Mouse (Mus musculus) liver, embryonic 11.5 days (tissue): ENCODE results near the gene Ugt2b1. TPM values are rescaled to one million over a fixed set of nuclear protein-coding genes. Genes with fewer than 3 reads are reported as not detected.
A peak's percentile ranks its signal among the peaks of the same experiment; 100 is the strongest.

ENCODE experiments used
- ATAC-seq: fragments of 200-750 bp; cut with Nextera tagmentation; replicated peaks from 2 replicates; pipeline ENCODE4 v1.8.0; 2017; ENCODE audit warnings: moderate number of reproducible peaks, mild to moderate bottlenecking, moderate TSS enrichment, moderate library complexity; ENCODE audit not compliant: low FRiP score
- DNase-seq: peaks from one replicate; pipeline ENCODE4 v3.0.0-alpha.2; 2017; ENCODE audit warnings: low spot score
- H3K27ac ChIP-seq: fragments of 300-500 bp; sonication (generic); 2 replicates; pipeline ENCODE4 v1.5.1; 2014; ENCODE audit warnings: mild to moderate bottlenecking, low read depth, low read length, control low read depth
- H3K27me3 ChIP-seq: fragments of 300-500 bp; sonication (generic); replicated peaks from 2 replicates; pipeline ENCODE4 v1.6.1; 2014; ENCODE audit warnings: low read length, mixed read lengths; ENCODE audit not compliant: control insufficient read depth, insufficient read depth
- H3K36me3 ChIP-seq: fragments of 300-500 bp; sonication (generic); 2 replicates; pipeline ENCODE4 v1.6.1; 2014; ENCODE audit warnings: mild to moderate bottlenecking, low read length, moderate library complexity, mixed read lengths; ENCODE audit not compliant: control insufficient read depth, insufficient read depth
- H3K4me1 ChIP-seq: fragments of 300-500 bp; sonication (generic); replicated peaks from 2 replicates; pipeline ENCODE4 v1.6.1; 2014; ENCODE audit warnings: low read length, mixed read lengths; ENCODE audit not compliant: control insufficient read depth, insufficient read depth
- H3K4me2 ChIP-seq: fragments of 300-500 bp; sonication (generic); 2 replicates; pipeline ENCODE4 v1.6.1; 2014; ENCODE audit warnings: mild to moderate bottlenecking, control low read depth, moderate library complexity
- H3K4me3 ChIP-seq: fragments of 300-500 bp; sonication (generic); 2 replicates; pipeline ENCODE4 v1.5.1; 2014; ENCODE audit warnings: low read depth, low read length, control low read depth
- H3K9ac ChIP-seq: fragments of 300-500 bp; sonication (generic); 2 replicates; pipeline ENCODE4 v1.6.1; 2014; ENCODE audit warnings: low read depth, low read length, control low read depth
- H3K9me3 ChIP-seq: fragments of 300-500 bp; sonication (generic); 2 replicates; pipeline ENCODE4 v1.6.1; 2016; ENCODE audit warnings: low read length, inconsistent platforms, mixed read lengths; ENCODE audit not compliant: control insufficient read depth
- WGBS: fragments of 180-500 bp; shearing (Covaris S2); extraction: QIAGEN DNeasy Blood & Tissue Kit; methylation state at CpG from one replicate; pipeline ENCODE4 v1.1.7; 2014; 5-methylcytosine and 5-hydroxymethylcytosine counted together
- polyA plus RNA-seq: library from polyadenylated mRNA; unstranded; fragments of >200 nt; fragmentation: Nextera tagmentation; extraction: Ambion mirVana; gene quantifications from 2 replicates; pipeline ENCODE4 v1.2.1, GENCODE M21; 2014

Ugt2b1 gene
- polyA plus RNA-seq, 1 experiment from 2014 or later = not detected

DNA sequence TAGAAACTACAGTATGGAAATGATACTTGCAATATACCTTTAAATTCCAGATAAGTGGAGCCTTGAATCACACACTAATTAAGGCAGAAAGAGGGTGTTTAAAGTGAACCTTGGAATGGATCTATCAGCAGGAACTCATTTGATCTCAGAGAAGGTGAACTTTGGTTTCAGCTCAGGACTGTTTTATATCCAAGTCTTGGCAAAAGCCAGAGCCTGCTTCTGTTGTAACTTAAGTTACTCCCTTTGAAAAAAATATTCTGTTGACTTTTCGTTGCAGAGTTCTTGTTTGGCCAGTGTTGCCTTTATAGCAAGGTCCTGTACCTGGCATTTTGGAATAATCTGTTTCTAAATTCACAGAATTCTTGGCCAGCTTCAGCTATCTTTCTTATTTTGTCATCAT is 15.6 kb downstream of the Ugt2b1 start:
- no peak overlapping the region for H3K4me2 ChIP-seq
- H3K36me3 ChIP-seq = no peaks in the 10 kb centered on the region
- no peaks in the 10 kb centered on the region for H3K27me3 ChIP-seq
- H3K4me1 ChIP-seq = no peaks in the 10 kb centered on the region
- no peaks in the 10 kb centered on the region for H3K9me3 ChIP-seq
- no peak overlapping the region for H3K4me3 ChIP-seq
- 45% methylated on average over 1 of the region's 1 CpGs for WGBS
- H3K27ac ChIP-seq = no peak overlapping the region
- no peak overlapping the region for H3K9ac ChIP-seq
- ATAC-seq = no peak
- no peak for DNase-seq

DNA sequence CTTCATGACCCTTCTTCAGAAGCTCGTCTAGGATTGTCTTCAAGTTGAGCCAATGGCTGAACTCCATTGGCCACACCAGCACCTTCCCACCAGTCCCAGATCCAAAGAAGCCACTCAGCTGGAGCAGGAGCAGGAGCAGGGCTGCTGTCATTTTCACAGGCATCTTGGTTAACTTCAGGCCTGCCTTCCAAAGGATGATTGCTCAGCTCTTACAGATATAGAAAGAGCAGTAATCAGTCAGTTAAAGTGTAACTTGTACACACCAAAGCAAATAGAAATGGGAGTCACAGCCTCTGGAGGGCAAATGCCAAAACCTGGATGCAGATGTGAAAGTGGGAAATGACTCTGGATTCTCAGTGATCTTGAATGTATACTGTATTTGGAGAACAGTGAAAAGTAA is 19.6 kb downstream of the Ugt2b1 start, which contains the start of gene Ugt2b34:
TSS of gene Ugt2b34 (minus strand) at position 180 of the 400 bp plus-strand sequence.
- DNase-seq (no peak), ATAC-seq (peak; percentile 47)
- Histone ChIP-seq H3K4me1 (no peaks in the 10 kb centered on the region), H3K27me3 (no peaks in the 10 kb centered on the region), H3K36me3 (no peaks in the 10 kb centered on the region), H3K9me3 (no peaks in the 10 kb centered on the region), H3K4me2 (peak within 1 kb of the TSS; percentile 37), H3K27ac (no peak within 1 kb of the TSS), H3K4me3 (peak within 1 kb of the TSS; percentile 30; the same call in 1 of the 2 replicates), H3K9ac (no peak within 1 kb of the TSS)
- 59% methylated on average over 1 of the region's 1 CpGs for WGBS

DNA sequence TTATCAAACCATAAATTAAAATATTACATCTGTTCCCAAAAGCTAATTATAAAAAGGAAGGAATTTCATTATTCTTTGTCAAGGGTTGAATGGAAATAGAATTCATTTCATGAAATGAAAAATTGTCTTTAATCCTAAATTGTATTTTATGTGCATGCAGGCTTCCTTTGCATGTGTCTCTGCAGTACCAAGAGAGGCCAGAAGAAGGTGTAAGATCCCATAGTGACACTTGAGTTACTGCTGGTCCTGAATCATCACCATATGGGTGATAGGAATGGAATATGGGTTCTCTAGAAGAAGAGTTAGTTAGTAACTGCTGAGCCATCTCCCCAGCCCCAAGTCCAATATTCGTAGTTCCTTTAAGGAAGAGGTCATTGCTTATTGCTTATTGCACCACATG is 36.4 kb downstream of the Ugt2b1 start:
- no peak for DNase-seq
- WGBS = 81% methylated on average over 1 of the region's 1 CpGs
- Histone ChIP-seq H3K4me1 (no peaks in the 10 kb centered on the region), H3K27me3 (no peaks in the 10 kb centered on the region), H3K27ac (no peak overlapping the region), H3K9me3 (0 out of 2 replicates have a peak, but pooled peaks cover 3% of the 10 kb centered on the region), H3K9ac (no peak overlapping the region), H3K4me2 (no peak overlapping the region), H3K4me3 (no peak overlapping the region), H3K36me3 (peaks cover 2% of the 10 kb centered on the region; the same call in 1 of the 2 replicates)
- ATAC-seq = no peak

DNA sequence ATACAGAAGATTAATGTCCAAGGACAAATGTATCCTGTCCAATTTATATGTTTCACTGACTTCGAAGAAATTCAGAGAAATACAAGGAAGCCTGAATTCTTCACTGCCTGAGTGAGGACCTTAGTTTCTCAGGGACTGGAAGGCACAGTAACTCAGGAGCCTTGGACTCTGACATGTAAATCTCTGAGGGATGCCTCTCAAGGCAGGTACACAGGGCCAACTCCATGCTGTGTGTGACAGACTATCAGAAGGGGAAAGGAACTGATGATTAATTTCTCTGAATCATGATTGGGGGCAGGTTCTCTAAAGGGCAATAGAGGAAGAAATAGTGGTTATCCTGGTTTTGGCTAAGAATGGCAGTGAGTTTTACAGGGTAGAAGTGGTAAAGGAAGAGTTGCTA is 37.9 kb downstream of the Ugt2b1 start:
- DNase-seq (no peak), ATAC-seq (no peak)
- H3K4me1 ChIP-seq = no peaks in the 10 kb centered on the region
- H3K27me3 ChIP-seq = no peaks in the 10 kb centered on the region
- H3K9me3 ChIP-seq = no peaks in the 10 kb centered on the region
- H3K9ac ChIP-seq = no peak overlapping the region
- H3K36me3 ChIP-seq = no peaks in the 10 kb centered on the region
- no peak overlapping the region for H3K4me3 ChIP-seq
- WGBS = 71% methylated on average over 1 of the region's 1 CpGs
- H3K4me2 ChIP-seq = no peak overlapping the region
- no peak overlapping the region for H3K27ac ChIP-seq

DNA sequence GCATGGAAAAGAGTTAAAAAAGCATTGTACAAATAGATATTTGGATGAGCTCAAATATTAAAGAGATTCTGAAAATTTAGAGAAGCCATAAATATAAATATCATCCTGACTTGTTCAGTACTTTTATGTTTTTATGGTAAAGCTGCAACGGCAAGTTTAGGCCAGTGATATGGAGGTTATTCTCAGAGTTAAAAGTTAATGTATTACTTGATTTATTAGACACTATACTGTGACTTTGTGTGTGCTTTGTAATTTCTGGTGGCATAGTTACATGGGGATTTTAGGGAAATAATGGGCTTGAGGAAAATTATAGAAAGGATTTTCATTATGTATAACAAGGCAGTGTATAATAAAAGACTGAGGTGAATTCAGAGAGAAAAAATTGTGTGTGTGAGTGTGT is 39.2 kb downstream of the Ugt2b1 start:
- Histone ChIP-seq H3K4me1 (no peaks in the 10 kb centered on the region), H3K4me3 (no peak overlapping the region), H3K27ac (no peak overlapping the region), H3K9ac (no peak overlapping the region), H3K36me3 (no peaks in the 10 kb centered on the region), H3K27me3 (no peaks in the 10 kb centered on the region), H3K9me3 (no peaks in the 10 kb centered on the region), H3K4me2 (no peak overlapping the region)
- ATAC-seq (no peak), DNase-seq (no peak)
- WGBS = 85% methylated on average over 1 of the region's 1 CpGs

DNA sequence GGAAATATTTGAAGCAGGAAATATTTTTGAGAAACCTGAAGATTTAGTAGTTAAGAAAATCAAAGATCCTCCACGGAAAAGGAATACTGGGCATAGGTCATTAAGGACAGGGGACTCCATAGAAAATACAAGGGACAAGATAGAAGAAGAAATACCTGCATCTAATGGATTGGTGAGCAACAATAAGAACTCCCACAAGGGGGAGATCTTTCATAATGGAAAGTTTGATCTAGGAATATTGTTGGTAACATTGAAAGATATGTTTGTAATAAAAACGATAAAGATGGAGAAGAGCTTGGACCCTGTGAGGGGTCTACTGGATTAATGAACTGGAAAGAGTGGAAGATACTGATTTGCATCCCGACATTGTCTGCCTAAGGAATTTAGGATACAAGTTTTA is 39.7 kb downstream of the Ugt2b1 start:
- Histone ChIP-seq H3K4me2 (no peak overlapping the region), H3K9me3 (no peaks in the 10 kb centered on the region), H3K4me1 (no peaks in the 10 kb centered on the region), H3K4me3 (no peak overlapping the region), H3K9ac (no peak overlapping the region), H3K27ac (no peak overlapping the region), H3K36me3 (no peaks in the 10 kb centered on the region), H3K27me3 (no peaks in the 10 kb centered on the region)
- DNase-seq (no peak), ATAC-seq (no peak)
- 39% methylated on average over 3 of the region's 3 CpGs for WGBS

GRCm38 (mm10) chr5:86871877-86872276 is 54.5 kb downstream of the Ugt2b1 start:
- Histone ChIP-seq H3K27ac (no peak overlapping the region), H3K36me3 (no peaks in the 10 kb centered on the region), H3K9me3 (no peaks in the 10 kb centered on the region), H3K27me3 (no peaks in the 10 kb centered on the region), H3K4me1 (no peaks in the 10 kb centered on the region), H3K9ac (no peak overlapping the region), H3K4me3 (no peak overlapping the region), H3K4me2 (no peak overlapping the region)
- no peak for DNase-seq
- no peak for ATAC-seq
- 56% methylated on average over 1 of the region's 1 CpGs for WGBS

Other genes starting within 250 kb of the Ugt2b1 start
- gene Tmprss11e, start 180.7 kb downstream of the Ugt2b1 start, polyA plus RNA-seq = not detected in 2 replicates
- gene Ythdc1, start 122.3 kb downstream of the Ugt2b1 start, polyA plus RNA-seq = 34.3 and 42.5 TPM in 2 replicates
- gene Ugt2b34, start 19.6 kb downstream of the Ugt2b1 start, polyA plus RNA-seq = 20.1 and 21.9 TPM in 2 replicates
- 0.30 and 0.38 TPM in 2 replicates for gene Ugt2b35, start 74.3 kb upstream of the Ugt2b1 start, polyA plus RNA-seq
- gene Ugt2b36, start 166.0 kb upstream of the Ugt2b1 start, polyA plus RNA-seq = 1.5 and 1.8 TPM in 2 replicates
- gene Ugt2b5, start 213.8 kb upstream of the Ugt2b1 start, polyA plus RNA-seq = 1.4 and 2.1 TPM in 2 replicates